Mouse (Mus musculus) retina, postnatal 7 days (tissue): ENCODE measurements around the gene Jph4.

Experiments used
- DNase-seq: peaks from one replicate; pipeline ENCODE4 v3.0.0-alpha.2; 2012; ENCODE audit warnings: low read depth, low spot score

The Jph4 gene

DNA sequence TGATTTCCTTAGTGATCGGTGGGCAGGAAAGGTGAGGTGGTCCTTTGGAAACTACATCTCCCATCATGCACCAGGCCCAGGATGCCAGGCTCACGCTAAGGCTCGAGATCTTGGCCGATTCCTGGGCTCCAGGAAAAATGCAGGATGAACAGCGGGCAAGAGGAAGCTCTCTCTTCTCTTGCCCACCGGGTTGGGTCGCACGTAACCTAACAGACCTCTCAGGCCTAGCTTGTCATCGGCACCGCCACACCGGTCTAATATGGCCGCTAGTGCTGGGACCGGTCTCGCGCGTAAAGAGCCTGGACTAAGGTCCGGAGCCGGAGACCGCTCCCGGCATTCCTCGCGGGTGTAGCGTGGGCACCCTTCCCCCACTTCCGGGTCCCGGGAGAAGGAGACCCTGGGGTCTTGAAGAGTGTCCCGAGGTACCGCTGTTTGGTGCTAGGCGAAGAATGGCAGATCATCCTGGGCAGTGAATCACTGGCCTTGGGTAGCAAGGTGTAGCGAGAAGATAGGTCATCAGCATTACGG, 22.0 kb downstream of the Jph4 start, which contains the start of gene Thtpa:
Gene Thtpa, plus strand, starts transcription at position 81 of the 528 bp plus-strand sequence.
- DNase-seq = no peak

DNA sequence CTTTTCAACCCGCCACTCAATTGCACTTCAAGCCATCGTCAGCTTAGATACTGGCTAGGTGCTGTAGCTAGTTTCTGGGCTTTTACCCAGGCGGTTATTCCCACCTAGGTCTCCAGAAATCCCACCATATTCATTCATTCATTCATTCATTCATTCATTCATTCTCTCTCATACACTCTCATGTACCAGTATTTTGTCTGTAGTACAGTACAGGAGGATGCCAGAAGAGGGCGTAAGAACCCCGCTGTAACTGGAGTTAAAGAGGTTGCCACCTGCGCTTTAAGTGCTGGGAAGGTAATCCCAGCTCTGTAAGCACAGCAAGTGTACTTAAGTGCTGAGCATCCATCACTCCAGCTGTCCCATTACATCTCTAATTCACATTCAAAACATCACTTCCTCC, 22.8 kb downstream of the Jph4 start:
- no peak for DNase-seq

- DNase-seq = peak; percentile 81
Observed at GRCm38 (mm10) chr14:55092011-55092577, 24.6 kb downstream of the Jph4 start, which contains the start of gene Zfhx2. Gene Zfhx2, minus strand, starts transcription at chr14:55092324.

- no peak for DNase-seq
Observed at GRCm38 (mm10) chr14:55091209-55091865, 25.4 kb downstream of the Jph4 start.

DNA sequence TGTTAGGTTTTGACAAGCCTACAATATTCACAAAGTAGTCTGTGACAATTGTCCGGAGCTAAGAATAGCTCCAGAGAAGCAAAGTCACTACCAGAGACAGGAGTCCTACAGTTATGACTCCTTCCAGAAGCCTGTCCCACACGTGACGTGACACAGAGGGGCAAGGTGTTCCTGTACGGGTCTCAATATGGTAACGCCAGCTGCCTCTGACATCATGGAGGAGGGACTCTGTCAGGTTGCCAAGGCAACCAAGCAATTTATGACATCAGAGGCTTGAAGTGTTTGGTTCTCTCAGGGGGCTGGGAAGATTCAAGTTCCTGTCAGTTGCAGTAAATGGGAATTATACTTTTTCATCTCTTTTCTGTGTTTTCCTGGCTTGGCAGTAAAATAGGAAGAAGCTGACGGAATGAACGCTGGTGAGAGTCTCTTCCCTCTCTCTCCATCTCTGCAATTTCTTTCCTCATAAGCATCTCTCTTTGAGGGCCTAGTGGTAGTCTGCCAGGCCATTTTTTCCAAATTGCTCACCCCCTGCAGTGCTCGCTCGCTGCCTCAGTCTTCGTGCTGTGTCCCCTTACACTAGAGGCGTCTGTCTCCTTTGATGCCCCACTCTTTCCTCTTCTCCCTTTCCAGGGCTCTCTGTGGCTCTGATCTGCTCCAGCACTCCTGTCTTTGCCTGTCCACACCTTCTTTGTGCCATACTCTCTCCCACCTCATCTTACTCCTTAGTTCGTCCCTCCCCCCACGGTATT, 27.4 kb downstream of the Jph4 start:
- no peak for DNase-seq

- no peak for DNase-seq
Observed at GRCm38 (mm10) chr14:55086009-55086514, 30.7 kb downstream of the Jph4 start.

DNA sequence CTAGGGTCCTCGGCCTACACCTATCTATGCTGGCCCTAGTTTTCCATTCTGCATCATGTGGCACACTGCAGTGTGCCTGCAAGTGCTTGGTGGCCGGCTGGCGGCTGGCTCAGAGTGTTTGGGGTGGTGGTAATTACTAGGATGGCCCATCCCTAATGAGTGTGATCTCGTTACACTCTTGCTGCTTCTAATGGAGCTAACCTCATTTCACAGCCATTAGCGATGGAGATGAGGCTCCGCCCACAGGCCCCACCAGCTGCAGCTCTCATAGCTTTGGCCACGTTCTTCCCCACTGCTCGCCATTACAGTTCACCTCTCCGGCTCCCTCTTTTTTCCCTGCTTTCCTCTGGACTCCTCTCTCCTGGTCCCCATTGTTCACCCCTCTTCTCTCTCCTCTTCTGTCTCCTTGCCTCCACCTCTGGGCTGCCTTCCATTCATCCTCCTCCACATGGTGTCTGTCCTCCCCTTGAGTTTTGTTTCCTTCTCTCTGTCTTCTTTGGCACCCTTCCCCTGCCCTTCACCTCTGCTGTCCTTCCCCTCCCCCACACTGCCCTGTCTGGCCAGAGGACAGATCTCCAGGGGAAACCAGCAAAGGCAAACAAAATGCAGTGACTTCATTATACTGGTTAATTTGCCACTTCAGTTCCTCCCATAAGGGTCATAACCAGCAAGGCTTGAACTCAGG, 31.3 kb downstream of the Jph4 start:
- DNase-seq = no peak

DNA sequence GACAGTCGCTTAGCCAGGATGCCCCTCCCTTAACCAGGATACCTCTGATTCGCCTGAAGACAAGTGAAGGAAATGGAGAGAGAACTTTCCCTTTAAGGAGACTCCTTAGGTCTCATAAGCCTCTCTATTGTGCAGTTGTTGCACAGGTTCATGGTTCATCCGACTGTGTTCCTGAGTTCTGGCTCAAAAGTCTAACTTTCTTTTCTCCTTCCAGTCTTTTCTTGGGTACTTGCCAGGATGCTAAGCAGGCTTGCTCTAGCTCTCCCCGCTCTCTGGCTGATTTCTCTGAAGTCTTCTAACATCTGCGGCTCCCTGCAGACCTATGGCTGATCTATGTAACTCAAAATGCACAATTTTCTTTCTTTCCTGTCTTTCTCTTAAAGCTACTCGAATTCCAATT, 33.3 kb downstream of the Jph4 start:
- DNase-seq = no peak

DNA sequence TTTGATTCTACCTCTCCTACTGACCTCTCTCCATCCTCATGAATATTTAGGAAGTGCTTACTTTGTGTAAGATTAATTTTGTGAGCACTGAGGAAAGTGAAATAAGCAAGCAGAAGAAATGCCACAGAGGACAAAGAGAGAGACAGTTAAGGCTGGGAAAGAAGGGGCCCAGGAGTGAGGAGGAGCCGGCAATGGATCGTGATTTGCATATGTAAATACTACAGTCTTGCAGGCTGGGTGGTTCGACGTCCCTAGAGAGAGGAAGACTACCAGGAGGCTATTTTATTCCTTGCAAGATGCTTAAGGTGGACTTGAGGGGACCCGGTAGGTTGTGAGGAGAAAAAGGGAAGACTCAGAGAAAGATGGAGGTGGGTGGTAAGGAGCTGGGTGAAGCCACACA, 35.6 kb downstream of the Jph4 start:
- no peak for DNase-seq

DNA sequence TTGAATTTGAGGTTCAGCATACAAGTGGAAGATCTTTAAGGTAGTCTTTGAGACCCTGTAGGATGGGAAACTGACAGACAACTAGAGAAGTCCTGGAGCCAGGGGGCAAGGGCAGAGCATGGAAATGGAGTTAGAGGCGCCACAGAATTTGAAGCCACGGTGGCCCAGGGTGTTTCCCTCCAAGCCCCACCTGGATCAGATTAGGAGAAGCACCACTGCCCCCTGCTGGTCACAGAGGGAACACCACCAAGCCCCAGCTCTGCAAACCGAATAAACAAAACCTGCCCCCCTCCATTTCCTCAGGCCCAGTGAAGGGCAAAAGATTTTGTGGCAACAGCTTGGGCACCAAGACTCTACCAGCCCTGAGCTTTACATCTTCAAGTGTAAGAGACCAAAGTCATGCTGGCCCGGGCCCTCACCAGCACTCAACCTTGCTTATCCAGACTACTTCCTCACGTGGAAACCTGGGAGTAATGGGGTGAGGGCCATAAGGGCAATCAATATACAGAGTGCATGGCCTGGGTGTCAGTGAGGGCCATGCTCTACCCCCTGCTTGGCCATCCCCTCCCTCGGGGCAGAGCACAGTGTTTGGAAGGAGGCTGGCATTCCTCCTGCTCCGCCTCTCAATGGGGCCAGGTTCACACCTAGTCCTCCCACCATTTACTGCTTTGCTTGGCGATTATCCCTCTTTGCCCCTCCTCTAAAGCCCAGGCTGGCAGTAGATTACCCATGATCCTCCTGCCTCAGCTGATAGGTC, 37.3 kb downstream of the Jph4 start:
- DNase-seq = no peak

GRCm38 (mm10) chr14:55078366-55078989, 38.3 kb downstream of the Jph4 start:
- DNase-seq = no peak

DNA sequence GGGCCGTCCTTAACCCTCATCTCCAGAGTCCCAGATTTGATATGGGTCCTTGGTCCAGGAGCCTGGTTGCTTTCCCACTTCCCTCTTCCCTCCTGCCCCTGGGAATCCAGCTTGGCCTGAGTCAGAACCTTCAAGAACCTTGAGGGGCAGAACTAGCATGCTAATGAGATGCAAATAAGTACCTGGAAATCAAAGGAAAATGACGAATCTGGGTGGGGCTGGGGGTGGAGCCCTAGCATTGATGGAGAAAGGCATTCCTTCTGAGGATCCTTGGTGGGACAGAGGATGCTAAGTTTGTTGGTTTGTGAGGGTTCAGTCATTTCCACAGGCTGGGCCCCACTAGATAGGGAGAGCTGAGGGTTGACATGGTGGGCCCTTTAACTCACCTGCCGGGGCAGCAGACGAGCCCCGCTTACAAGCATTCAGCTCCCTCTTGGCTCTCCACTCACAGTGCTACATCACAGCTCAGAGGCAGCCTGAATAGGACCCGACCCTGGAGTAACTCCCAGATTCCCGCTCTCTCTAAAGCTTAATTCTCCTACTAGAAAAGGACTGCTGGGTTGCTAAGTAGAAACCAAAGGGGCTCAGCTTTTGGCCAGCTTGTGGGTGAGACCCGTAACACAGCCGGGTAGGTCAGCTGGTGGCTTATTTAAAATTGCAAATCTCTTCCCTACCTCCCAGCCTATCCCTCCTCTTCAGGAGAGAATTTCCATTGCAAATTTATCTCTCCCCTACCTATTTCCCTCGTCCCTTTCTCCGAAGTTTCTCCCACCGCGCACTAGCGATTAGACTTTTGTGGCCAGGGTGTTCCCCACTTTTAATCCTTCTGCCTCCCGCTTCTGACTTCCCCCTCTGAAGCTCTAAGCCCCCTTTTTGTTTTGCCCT, 39.0 kb downstream of the Jph4 start:
- DNase-seq = no peak

DNA sequence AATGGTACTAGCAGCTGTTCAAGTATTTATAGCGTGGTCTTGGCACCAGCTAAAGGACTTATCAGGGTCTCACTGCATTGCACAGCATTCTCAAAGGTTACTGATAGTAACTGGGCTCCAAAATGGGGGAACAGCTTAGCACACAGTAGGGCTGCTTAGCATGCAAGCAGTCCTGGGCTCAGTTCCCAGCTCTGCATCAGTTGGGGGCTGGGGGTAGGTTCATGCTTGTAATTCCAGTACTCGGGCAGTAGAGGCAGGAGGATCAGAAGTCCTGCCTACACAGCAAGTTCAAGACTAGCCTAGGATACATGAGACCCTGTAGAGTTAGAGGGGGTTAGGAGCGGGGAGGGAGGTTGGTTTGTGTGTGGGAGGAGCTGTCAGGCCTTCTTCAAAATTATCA, 39.8 kb downstream of the Jph4 start:
- no peak for DNase-seq

DNA sequence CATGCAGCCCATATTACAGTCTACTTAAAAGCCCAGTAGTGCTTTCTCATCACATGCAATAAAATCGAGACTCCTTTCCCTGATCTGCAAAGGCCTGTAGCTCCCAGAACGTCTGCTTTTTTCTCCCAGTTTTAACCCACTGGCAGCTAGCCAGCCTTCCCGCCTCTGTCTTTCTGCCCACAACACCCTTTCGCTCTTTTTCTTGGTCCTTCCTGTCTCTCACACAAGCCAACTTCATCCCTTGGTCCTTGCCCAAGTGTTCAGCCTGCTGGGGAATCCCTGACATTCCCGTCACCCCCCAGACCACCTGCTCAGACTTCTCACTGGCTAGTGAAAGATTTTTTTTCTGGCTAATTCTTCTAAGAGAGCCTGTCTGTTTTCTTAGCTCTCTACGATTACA, 40.5 kb downstream of the Jph4 start:
- DNase-seq = no peak

GRCm38 (mm10) chr14:55074416-55074815, 42.3 kb downstream of the Jph4 start:
- DNase-seq = no peak

DNA sequence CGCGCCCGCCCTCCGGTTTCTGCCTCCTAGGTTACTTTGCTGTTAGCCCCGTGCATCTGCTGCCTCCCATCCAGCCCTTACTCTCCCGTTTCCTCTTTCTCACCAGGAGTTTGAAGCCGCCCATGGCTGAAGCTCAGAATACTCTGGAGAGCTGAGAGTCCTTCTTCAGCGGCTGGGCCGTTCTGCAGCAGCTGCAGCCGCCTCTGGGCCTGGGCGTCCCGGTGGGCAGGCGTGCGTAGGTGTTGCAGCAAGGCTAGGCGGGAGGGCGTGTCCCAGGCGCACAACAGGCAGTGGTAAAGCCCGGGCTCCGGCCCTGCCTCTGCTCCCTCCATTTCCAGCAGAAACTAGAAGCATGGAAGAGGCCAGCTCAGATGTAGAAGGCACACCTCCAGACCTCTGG, 45.0 kb downstream of the Jph4 start:
- no peak for DNase-seq

DNA sequence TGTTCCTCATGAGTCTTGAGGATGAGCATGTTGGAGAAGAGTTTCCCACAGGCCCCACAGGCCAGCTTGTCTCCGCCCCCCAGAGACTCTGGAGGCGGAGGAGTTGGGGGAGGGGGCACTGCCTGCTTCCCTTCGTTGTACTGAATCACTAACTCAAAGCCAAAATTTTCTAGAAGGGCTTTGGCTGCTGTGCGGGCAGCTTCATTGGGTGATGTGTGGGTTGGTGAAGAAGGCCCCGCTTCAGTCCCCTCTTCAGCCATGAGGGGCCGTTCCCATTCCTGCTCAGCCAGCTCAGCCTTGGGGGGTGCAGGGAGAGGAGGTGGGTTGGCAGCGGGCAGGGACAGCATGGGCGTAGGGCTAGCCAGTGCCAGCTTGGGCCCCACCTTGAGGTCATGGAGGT, 50.7 kb downstream of the Jph4 start:
- no peak for DNase-seq

- DNase-seq = no peak
Observed at GRCm38 (mm10) chr14:55065391-55065790, 51.3 kb downstream of the Jph4 start.

- DNase-seq = no peak
Observed at GRCm38 (mm10) chr14:55064481-55065370, 52.0 kb downstream of the Jph4 start.
